In genomic region chr5:82024126-82024525, GRCm38 (mm10) we compare ENCODE assay signal across 16 mouse cellular contexts.
"Had no signal": no experiment of that assay in that cellular context is flagged by ENCODE, and none has a peak within 500 bp of the region (broad histone marks: within the 10 kb centered on the region; RNA-seq: fewer than 3 reads in every experiment).

No protein-coding gene starts in this region.

- H3K9me3 ChIP-seq: limb, embryonic 10.5 days; liver, embryonic 15.5 days; neural tube, embryonic 15.5 days had no signal

- H3K27ac ChIP-seq: left cerebral cortex, adult 2 months; limb, embryonic 10.5 days; liver, embryonic 15.5 days; neural tube, embryonic 15.5 days had no signal

- H3K4me3 ChIP-seq: left cerebral cortex, adult 2 months; limb, embryonic 10.5 days; liver, embryonic 15.5 days; myocyte; neural tube, embryonic 15.5 days had no signal

- H3K4me1 ChIP-seq: limb, embryonic 10.5 days; liver, embryonic 15.5 days; neural tube, embryonic 15.5 days had no signal

- H3K27me3 ChIP-seq: liver, embryonic 15.5 days; neural tube, embryonic 15.5 days had no signal

- H3K9ac ChIP-seq: liver, embryonic 15.5 days; neural tube, embryonic 15.5 days had no signal

- H3K4me2 ChIP-seq: liver, embryonic 11.5 days; liver, embryonic 15.5 days; midbrain, embryonic 11.5 days; neural tube, embryonic 15.5 days had no signal

- ATAC-seq: inflammation-experienced regulatory T-cells, adult 6 months; intestine, postnatal 0 days; lung, postnatal 0 days had no signal

- H3K36me3 ChIP-seq: limb, embryonic 10.5 days; liver, embryonic 15.5 days; neural tube, embryonic 15.5 days had no signal

- DNase-seq: lung, adult 2 months; lung, postnatal 4 days; right cerebral cortex, postnatal 4 days; spleen, adult 18-20 months; thymus, adult 18-20 months; thymus, postnatal 14 days had no signal
